Mouse (Mus musculus) inflammation-experienced regulatory T-cells, adult 6 months (primary cell): Measurements from ENCODE around the gene Psmb4. TPM values are rescaled to one million over a fixed set of nuclear protein-coding genes. Genes with fewer than 3 reads are reported as not detected.
"Not testable (repeated sequence)": the region's sequence is repeated elsewhere in the genome, so short reads cannot be mapped to it uniquely, and the experiment has no call there.

Experiments
- ATAC-seq: one replicate; pipeline ENCODE4 v1.8.0; 2017
- polyA plus RNA-seq, 3 experiments: library from polyadenylated mRNA; unstranded; fragments of 100-300 nt; shearing (Covaris generic); gene quantifications; one replicate each; pipeline ENCODE4 v1.2.1; 2017

Psmb4 gene
- 100 to 1,000 TPM; 120 to 202 (median 164) TPM for polyA plus RNA-seq

GRCm38 (mm10) chr3:94886316-94887224, at the start of gene Psmb4:
Gene Psmb4, minus strand, starts transcription at chr3:94886961.
- peak; percentile 97 for ATAC-seq

- not testable (repeated sequence) for ATAC-seq
Measured at GRCm38 (mm10) chr3:94936147-94936546, 49.4 kb upstream of the Psmb4 start.

DNA sequence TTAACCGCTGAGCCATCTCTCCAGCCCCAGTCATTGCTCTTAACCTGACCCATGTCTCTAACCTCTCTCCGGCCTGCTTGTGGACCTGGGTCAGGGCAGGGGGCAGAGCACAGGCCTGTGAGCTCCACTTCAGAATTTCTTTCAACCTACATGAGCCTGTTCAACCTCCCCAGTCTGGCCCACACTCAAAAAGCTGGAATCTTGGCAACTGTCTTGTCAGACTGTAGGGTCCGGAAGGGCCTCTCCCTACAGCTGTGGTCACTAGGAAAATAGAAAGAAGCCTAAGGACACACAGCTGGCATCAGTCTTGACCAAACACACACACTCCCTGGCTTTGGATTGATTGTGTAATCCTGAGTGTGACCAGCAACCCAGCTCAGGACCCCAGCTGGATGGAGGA, 48.6 kb upstream of the Psmb4 start:
- ATAC-seq: not testable (repeated sequence)

DNA sequence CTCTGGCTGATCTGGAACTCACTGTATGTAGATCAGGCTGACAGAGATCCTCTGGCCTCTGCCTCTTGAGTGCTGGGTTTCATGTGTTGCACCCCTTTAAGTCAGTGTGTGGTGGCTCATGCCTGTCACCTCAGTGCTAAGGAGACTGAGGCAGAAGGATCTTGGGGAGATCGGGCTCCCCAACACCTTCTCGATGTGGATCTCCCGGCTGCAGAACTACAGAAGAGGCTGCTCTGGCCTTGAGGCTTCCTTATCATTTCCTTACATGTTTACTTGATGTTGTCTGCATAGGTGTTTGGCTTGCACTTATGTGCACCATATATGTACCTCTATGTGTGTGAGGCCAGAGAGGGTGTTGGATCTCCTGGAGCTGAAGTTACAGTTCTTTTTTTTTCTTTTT, 47.8 kb upstream of the Psmb4 start:
- ATAC-seq: not testable (repeated sequence)

DNA sequence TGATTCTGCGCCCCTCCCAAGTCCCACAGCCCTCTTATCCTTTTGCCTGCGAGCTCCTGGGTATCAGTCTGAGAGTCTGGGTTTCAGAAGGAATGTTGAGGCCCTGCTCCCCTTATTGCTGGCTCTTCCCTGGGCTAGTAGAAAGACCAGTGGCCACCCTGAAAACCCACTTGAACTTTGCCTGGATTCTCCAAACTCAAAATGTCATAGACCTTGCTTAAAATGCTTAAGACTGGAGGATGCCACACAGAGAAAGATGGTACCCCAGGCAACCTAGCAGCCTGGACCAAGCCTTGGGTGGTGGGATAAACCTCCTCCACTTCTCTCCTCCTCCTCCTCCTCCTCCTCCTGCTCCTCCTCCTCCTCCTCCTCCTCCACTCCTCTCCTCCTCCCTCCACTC, 46.8 kb upstream of the Psmb4 start:
- ATAC-seq: not testable (repeated sequence)

DNA sequence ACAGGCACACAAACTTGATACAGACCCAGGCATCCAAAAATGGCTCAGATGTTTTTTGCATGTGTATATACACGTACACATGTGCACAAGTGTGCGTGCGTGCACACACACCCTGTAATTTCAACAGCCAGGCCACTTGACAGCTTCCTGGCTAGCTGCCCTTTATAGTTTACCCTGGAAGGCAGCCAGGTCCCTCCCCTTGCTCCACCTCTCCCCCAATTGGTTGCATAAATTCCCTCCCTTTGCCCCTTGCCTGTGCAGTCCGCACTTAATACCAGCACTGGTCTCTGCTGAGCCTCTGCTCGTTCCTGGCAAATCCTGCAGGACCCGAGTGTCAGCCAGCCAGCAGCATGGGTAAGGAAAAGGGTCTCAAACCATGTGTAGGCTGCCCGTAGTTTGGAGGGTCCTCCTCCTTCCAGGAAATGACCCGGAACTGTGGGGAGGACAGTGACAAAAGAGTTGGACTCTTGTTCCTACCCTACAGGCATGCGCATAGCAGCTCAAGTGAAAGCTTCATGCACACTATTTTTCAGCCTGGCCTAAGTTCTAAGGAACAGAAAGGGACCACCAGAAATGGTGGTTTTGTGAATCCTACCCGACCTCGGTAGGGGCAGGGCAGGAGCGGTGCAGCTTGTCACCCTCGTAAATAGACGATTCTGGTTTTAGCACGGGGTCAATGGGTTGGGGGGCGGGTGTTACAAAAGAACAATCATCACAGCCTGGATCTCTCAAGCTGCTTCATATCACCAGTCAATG, 46.2 kb upstream of the Psmb4 start, which contains the start of gene Selenbp1:
Gene Selenbp1, plus strand, starts transcription at position 248 of the 756 bp plus-strand sequence.
- ATAC-seq: no peak

DNA sequence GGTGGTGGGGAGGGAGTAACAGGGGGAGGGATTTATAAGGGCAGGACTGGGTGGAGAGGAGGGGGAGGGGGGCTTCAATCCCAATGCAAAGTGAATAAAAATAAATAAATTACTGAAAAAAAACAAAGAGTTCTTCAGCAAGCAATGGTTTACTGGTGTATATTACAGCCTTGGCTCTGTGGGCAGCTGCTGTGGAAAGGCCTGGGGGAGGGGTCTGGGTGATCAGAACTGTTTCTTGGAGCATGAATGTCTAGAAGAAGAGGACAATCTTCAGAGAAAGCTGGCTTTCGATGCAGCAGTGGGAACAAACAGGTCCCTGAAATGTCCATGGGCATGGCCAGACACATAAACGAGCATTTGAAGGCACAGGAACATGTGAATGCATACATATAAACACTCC, 45.5 kb upstream of the Psmb4 start:
- not testable (repeated sequence) for ATAC-seq

- ATAC-seq: not testable (repeated sequence)
Measured at GRCm38 (mm10) chr3:94931427-94932082, 44.8 kb upstream of the Psmb4 start.

DNA sequence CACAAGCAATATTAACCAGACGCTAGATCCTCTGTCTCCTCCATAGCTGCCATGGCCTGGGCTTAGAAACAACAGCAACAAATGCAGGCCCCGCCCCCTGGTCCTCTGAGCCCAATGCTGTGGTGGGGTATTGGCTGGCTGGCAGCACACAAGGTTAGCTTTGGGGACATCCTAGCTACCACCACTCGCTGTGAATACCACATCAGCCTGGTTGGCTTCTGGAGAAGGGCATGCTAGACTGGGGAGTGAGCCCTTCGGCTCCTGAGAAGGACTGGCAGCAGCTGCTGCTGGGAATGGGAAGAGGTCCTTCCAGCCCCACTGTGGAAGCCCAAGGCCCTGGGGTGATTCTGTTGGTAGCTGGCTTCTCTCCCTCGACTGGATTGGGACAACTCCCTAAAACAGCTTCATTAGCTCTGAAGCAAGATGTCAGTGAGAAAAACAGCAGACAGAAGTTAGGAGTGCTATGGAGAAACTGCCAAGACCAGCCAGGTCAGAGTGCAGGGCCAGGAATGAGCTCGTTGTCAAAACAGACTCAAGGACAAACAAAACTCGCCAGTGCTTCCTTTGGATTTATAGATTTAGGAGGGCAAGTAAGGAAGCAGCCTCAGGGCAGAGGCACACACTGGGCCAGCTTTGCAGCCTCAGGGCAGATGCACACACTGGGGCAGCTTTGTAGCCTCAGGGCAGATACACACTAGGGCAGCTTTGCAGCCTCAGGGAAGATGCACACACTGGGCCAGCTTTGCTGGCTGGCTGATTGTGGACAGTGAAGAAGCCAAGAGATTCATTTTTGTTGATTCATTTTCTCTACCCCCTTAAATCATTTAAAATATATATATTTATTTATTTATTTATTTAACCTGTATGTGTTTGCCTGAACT, 43.9 kb upstream of the Psmb4 start:
- ATAC-seq: not testable (repeated sequence)

GRCm38 (mm10) chr3:94928979-94929378, 42.2 kb upstream of the Psmb4 start:
- not testable (repeated sequence) for ATAC-seq

DNA sequence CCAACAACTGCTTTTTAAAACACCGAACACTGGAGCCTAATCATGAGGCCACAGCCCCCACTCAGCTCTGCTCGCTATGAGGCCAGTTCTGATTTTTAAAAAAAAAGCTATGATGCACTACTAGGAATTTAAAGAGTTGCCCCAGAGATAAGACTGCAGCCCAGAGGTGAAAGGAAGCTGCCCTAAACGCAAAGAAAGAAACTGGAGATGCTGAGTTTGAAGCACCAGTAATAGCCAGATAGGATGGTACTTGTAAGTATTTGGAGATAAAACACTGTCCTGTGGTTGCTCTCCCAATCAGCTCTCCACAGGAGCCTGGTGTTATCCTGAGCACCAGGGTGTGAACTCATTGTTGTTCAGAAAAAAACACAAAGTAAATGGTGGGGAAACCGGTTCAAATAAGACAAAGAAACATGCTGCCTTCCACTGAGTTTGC, 39.6 kb upstream of the Psmb4 start:
- not testable (repeated sequence) for ATAC-seq

DNA sequence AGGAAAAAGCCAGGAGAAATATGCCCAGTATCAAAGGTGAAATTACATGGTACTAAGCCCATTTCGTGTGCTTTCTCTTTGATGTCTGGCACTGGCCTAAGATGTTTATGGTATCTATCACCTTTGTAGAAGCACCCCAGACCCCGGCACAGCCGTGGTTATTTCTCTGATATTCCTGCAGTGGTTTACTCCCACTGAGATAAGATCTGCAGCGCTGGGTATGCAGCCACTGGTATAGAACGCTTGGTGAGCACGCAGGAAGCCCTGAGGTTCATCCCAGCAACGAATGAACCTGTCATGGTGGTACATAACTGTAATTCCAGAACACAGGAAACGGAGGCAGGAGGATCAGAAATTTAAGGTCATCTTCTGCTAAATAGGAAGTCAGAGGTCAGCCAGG, 37.9 kb upstream of the Psmb4 start:
- ATAC-seq: no peak

- no peak for ATAC-seq
Measured at GRCm38 (mm10) chr3:94922333-94922732, 35.6 kb upstream of the Psmb4 start.

GRCm38 (mm10) chr3:94921104-94921503, 34.3 kb upstream of the Psmb4 start:
- no peak for ATAC-seq

- no peak for ATAC-seq
Measured at GRCm38 (mm10) chr3:94918845-94919244, 32.1 kb upstream of the Psmb4 start.

- no peak for ATAC-seq
Measured at GRCm38 (mm10) chr3:94917816-94918361, 31.1 kb upstream of the Psmb4 start.

DNA sequence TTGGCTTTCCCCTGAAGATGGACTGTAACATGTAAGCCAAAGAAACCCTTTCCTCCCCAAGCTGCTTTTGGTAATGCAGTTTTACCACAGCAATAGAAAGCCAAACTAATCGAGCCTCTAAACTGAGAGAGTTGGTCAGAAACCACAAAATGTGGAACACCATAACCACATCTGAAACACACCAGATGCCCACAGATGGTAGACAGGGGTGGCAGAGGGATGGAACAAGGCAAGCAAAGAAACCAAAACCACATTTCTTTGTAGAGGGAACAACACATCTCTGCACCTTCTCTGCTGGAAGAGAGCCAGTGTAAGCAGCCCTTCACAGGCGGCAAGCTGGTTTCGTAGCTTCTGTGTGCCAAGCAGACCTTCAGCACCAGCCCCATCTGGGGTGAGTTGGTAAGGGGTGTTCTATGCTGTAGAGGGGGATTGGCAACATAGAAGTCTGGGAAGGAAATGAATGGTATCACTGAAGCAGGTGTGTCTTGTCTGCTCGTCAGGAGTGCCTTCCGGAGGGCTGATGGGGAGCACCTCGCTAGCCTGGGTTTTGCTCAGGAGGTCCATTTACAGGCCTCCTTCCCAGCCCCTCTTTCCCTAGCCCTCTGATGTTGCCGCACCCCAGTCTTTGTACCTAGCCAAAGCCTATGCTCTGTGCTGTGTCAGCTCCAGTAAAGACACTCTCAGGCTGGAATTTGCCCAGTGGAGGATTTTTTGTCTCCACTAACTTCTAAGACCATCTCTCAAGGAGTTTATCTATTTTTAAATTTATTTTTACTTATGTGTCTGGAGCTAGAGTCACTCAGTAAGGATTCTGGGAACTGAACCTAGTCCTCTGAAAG, 29.4 kb upstream of the Psmb4 start:
- no peak for ATAC-seq

GRCm38 (mm10) chr3:94913801-94914200, 27.0 kb upstream of the Psmb4 start:
- no peak for ATAC-seq

GRCm38 (mm10) chr3:94911050-94911693, 24.4 kb upstream of the Psmb4 start:
- ATAC-seq: no peak

DNA sequence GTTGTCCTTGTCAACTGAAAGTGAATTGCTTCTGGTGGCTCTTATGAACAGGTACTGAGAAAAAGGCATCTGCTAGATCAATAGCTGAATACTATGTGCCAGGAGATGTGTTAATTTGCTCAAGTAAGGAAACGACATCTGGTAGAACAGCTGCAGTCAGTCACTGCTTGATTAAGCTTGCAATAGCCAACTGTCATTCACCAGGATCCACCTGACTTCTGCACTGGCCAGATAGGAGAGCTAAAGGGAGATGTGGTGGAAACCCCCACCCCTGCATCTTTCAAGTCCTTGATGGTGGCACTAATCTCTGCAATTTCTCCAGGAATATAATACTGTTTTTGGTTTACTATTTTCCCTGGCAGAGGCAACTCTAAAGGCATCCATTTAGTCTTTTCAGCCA, 19.7 kb upstream of the Psmb4 start:
- ATAC-seq: no peak
